Mouse (Mus musculus): ENCODE data around the gene Slc7a1. TPM values are rescaled to one million over a fixed set of nuclear protein-coding genes. Genes with fewer than 3 reads are reported as not detected.
A peak's percentile ranks its signal among the peaks of the same experiment; 100 is the strongest.

Gene Slc7a1
- polyA plus RNA-seq, 1 experiment from 2014 or later: 32.4 TPM

DNA sequence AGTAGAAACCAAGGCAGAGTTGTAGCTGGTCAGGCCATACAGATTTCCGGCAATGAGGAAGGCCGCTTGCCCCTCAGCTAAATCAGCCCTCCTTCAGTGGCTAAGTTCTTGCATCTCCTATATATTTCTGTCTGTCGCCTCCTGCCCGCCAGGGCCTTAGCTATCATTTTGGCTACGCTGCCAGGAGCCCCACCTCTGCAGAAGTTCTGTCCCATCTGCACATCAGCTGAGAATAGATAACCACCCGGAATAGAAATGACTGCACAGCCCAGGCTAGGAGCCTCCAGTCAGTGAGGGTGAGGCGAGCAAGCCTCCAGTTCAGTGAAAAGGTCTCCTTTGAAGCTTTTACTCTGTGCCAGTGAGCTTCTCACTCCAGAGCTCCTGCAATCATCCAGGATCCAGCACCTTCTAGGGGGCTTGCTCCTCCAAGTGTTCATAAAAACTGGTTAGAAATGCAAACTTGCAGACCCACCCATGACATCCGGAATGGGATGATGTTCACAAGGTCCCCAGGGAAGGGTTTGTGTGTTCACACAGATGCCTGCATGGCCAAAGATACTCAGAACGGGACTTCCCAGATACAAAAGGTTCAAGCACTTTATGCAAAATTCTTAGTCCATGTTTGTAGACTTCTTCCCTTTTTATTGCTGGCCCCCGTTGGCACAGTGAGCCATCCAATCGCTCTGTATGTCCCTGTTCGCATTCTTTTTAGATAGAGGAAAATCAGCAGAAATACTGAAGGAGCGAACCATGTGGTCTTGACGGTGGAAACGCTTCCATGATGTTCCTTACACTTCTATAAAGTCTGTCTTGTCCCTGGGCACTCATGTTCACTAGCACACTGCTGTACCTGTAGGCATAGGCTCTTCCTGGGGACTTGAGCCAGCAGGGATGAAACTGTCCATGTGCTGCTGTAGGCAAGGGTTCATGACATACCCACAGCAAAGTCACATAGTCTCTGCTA lies 10.4 kb downstream of the Slc7a1 start:
- no peak overlapping the region for H3K4me3 ChIP-seq
- no peak overlapping the region for H3K4me2 ChIP-seq (replicated peaks)
- H3K9me3 ChIP-seq: no peaks in the 10 kb centered on the region
- H3K36me3 ChIP-seq: no peaks in the 10 kb centered on the region
- 0 out of 2 replicates have a peak overlapping the region, but pooled peaks have one; percentile 13 for H3K27ac ChIP-seq (replicated peaks)
- H3K27me3 ChIP-seq: no peaks in the 10 kb centered on the region
- H3K4me1 ChIP-seq: peaks cover 10% of the 10 kb centered on the region
- 93% methylated on average over 15 of the region's 15 CpGs for WGBS
- H3K9ac ChIP-seq (replicated peaks): no peak overlapping the region
- ATAC-seq (replicated peaks): no peak

DNA sequence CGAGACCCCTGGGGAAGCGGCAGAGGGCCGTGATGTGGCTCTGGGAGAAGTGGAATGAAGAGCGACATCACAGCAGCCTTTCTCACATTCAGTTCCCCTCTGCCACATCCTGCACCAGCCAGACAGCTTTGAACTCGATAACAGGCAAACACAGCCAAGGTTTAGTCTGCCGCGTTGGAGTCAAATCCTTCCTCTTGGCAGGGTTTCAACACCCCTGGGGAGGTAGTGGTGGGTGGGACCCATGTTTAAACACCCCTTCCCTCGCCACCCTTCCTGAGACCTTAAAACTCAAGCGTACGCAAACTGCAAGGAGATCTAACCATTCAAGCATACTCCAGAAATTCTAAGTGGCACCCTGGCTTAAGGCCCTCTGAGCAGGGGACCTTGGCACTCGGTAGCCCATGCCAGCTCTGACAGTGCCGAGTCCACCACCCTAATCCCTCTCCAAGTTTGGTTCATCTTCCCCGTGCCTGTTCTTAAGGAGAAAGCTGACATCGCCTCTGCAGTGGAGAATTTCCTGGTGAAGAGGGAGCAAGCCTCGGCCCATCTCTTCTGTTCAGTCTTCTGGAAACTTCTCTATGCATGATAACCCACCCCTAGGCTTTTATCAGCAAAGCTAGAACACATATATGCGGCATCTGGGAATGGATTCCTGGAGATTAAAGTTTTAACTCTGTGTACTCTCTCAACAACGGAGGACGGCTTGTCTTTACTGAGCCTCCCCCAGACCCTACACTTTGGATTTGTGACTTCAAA lies 11.3 kb downstream of the Slc7a1 start:
- Histone ChIP-seq H3K27me3 (no peaks in the 10 kb centered on the region), H3K27ac (replicated peaks) (0 out of 2 replicates have a peak overlapping the region, but pooled peaks have one; percentile 13), H3K9ac (replicated peaks) (no peak overlapping the region), H3K4me1 (peaks cover 19% of the 10 kb centered on the region), H3K9me3 (no peaks in the 10 kb centered on the region), H3K36me3 (no peaks in the 10 kb centered on the region), H3K4me2 (replicated peaks) (no peak overlapping the region), H3K4me3 (no peak overlapping the region)
- 80% methylated on average over 18 of the region's 18 CpGs for WGBS
- ATAC-seq (replicated peaks): no peak

GRCm38 (mm10) chr5:148387820-148388219 lies 11.9 kb downstream of the Slc7a1 start:
- Histone ChIP-seq H3K4me3 (no peak overlapping the region), H3K4me1 (peaks cover 19% of the 10 kb centered on the region), H3K9me3 (no peaks in the 10 kb centered on the region), H3K4me2 (replicated peaks) (no peak overlapping the region), H3K9ac (replicated peaks) (no peak overlapping the region), H3K27ac (replicated peaks) (no peak overlapping the region), H3K27me3 (no peaks in the 10 kb centered on the region), H3K36me3 (no peaks in the 10 kb centered on the region)
- ATAC-seq (replicated peaks): no peak
- 96% methylated on average over 2 of the region's 2 CpGs for WGBS

GRCm38 (mm10) chr5:148386471-148386870 lies 13.2 kb downstream of the Slc7a1 start:
- Histone ChIP-seq H3K4me1 (peaks cover 19% of the 10 kb centered on the region), H3K27ac (replicated peaks) (0 out of 2 replicates have a peak overlapping the region, but pooled peaks have one; percentile 9), H3K4me3 (no peak overlapping the region), H3K9me3 (no peaks in the 10 kb centered on the region), H3K4me2 (replicated peaks) (no peak overlapping the region), H3K9ac (replicated peaks) (no peak overlapping the region), H3K36me3 (no peaks in the 10 kb centered on the region), H3K27me3 (no peaks in the 10 kb centered on the region)
- WGBS: 84% methylated on average over 9 of the region's 9 CpGs
- ATAC-seq (replicated peaks): no peak

DNA sequence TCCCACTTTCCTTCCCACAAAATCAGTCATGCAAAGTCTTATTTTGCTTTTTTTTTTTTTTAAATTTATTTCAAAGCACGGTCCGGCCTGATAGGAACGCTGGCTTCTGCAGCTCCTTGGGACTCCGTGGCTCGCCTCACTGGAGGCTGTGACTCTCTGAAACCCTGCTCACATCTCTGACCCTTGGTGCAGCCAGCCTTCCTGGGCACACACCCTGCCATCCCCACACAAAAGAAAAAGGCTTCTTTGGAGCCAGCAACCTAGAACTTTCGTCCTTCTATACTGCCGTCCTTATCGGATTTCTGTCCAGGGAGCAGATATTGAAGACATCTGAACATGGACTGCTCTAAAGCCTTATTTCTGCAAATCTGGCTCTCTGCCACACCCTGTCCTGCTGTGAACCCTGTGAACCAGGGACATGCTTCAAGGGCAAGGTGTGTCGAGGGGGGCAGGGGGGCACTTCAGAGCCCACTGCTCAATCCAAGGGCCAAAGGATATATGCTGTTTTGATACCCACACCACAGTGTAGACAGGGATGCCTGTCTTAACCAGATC lies 15.1 kb downstream of the Slc7a1 start:
- no peak overlapping the region for H3K4me3 ChIP-seq
- H3K27me3 ChIP-seq: no peaks in the 10 kb centered on the region
- no peaks in the 10 kb centered on the region for H3K36me3 ChIP-seq
- 0 out of 2 replicates have a peak, but pooled peaks have one; percentile 11 for ATAC-seq (replicated peaks)
- no peak overlapping the region for H3K9ac ChIP-seq (replicated peaks)
- H3K4me1 ChIP-seq: peaks cover 19% of the 10 kb centered on the region
- no peak overlapping the region; the same call in 1 of the 2 replicates for H3K27ac ChIP-seq (replicated peaks)
- no peaks in the 10 kb centered on the region for H3K9me3 ChIP-seq
- WGBS: 57% methylated on average over 9 of the region's 9 CpGs
- H3K4me2 ChIP-seq (replicated peaks): no peak overlapping the region

DNA sequence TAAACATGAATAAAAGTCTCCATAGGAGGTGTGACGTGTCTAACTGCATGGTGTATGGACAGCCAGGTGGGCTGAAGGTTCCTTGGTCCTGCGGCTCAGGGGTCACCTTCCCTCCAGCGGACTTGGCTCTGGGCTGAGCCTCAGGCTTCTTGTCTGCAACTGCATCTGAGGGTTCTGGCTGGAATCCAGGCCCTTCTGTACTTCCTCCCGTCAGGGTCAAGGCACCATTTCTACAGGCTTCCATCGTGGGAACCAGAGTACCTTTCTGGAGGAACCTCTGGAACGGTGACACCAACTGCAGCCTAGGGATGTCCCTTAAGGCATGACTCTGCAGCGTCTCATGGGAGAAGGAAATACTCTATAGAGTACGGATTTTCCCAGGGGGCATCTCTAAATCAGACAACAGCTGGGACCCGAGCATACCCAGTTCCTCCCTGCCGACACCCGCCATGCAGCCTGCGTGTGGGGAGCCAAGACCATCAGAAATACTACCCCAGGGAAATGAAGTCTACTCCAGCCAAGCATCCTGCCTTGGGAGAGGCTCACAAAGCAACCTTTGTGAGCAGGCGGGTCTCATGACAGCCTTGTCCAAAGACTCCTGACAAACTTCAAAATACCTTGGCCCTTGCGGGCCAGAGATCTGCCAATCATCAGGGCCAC lies 15.7 kb downstream of the Slc7a1 start:
- ATAC-seq (replicated peaks): peak; percentile 33
- H3K9me3 ChIP-seq: no peaks in the 10 kb centered on the region
- H3K4me3 ChIP-seq: no peak overlapping the region
- H3K4me1 ChIP-seq: peaks cover 19% of the 10 kb centered on the region
- no peaks in the 10 kb centered on the region for H3K36me3 ChIP-seq
- H3K4me2 ChIP-seq (replicated peaks): no peak overlapping the region
- WGBS: 48% methylated on average over 14 of the region's 14 CpGs
- no peak overlapping the region for H3K9ac ChIP-seq (replicated peaks)
- H3K27me3 ChIP-seq: no peaks in the 10 kb centered on the region
- 0 out of 2 replicates have a peak overlapping the region, but pooled peaks have one; percentile 6 for H3K27ac ChIP-seq (replicated peaks)

GRCm38 (mm10) chr5:148381083-148381482 lies 18.6 kb downstream of the Slc7a1 start:
- H3K4me1 ChIP-seq: peaks cover 19% of the 10 kb centered on the region
- no peaks in the 10 kb centered on the region for H3K36me3 ChIP-seq
- no peak overlapping the region for H3K9ac ChIP-seq (replicated peaks)
- H3K4me3 ChIP-seq: no peak overlapping the region
- 55% methylated on average over 8 of the region's 8 CpGs for WGBS
- H3K27ac ChIP-seq (replicated peaks): no peak overlapping the region
- no peak for ATAC-seq (replicated peaks)
- H3K9me3 ChIP-seq: no peaks in the 10 kb centered on the region
- no peak overlapping the region for H3K4me2 ChIP-seq (replicated peaks)
- H3K27me3 ChIP-seq: no peaks in the 10 kb centered on the region

GRCm38 (mm10) chr5:148380246-148380504 lies 19.5 kb downstream of the Slc7a1 start:
- H3K9me3 ChIP-seq: no peaks in the 10 kb centered on the region

DNA sequence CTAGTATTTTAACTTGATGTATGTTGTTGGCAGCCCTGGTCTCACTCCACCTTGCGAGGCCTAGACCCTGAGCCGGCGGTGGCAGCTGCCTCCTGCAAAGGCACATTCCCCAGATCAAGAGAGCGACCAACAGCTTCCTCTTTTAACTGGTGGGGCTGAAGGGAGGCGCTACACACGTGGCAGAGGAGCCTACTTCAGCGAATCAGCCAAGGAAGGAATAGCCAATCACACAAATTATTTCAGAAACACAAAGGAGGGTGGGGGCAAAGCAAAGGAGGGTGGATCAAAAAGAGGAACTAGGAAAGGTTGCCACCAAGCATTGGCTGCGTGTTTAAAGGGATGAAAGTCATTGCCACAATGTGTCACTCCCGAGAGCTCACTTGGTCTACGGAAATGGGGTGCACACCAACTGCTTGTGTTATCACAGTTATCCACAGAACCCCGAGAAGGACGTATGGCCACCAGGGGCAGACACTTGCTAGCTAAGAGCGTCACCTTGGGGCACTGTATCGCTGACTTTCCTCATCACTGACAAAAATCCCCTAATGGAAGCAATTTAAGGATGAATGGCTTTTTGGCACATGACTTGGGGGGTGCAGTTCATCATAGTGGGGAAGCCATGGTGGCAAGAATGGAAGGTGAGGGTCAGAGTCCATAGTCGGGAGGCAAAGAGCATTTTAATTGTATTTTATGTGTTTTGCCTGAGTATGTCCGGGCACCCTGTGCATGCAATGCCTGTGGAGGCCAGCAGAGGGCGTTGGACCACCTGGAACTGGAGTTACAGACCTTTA lies 20.1 kb downstream of the Slc7a1 start:
- 89% methylated on average over 17 of the region's 17 CpGs for WGBS

More at GRCm38 (mm10) chr5:148380246-148380504, 19.5 kb downstream of the Slc7a1 start:
- no peak overlapping the region for H3K27ac ChIP-seq (replicated peaks)
- 97% methylated on average over 6 of the region's 6 CpGs for WGBS
- peaks cover 18% of the 10 kb centered on the region for H3K4me1 ChIP-seq
- H3K4me3 ChIP-seq: no peak overlapping the region
- no peaks in the 10 kb centered on the region for H3K27me3 ChIP-seq
- no peak for ATAC-seq (replicated peaks)
- no peaks in the 10 kb centered on the region for H3K36me3 ChIP-seq
- H3K9ac ChIP-seq (replicated peaks): no peak overlapping the region
- no peak overlapping the region for H3K4me2 ChIP-seq (replicated peaks)

DNA sequence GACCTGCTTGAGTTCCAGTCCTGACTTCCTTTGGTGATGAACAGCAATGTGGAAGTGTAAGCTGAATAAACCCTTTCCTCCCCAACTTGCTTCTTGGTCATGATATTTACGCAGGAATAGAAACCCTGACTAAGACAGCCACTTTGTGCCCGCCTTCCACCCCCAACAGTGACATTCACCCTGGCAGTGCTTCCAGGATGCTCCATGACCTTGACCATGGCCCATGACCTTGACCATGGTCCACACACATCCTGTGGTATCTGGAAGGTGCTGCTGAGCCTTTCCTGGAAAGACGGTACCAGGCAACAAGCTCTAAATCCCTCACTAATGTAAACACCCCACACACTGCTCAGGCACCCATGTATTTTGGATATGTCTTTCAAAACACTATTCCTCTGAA lies 21.0 kb downstream of the Slc7a1 start:
- H3K9me3 ChIP-seq: no peaks in the 10 kb centered on the region

More for the DNA sequence above, 20.1 kb downstream of the Slc7a1 start:
- Histone ChIP-seq H3K4me3 (no peak overlapping the region), H3K9ac (replicated peaks) (no peak overlapping the region), H3K4me1 (peaks cover 13% of the 10 kb centered on the region), H3K36me3 (no peaks in the 10 kb centered on the region), H3K4me2 (replicated peaks) (no peak overlapping the region), H3K27me3 (no peaks in the 10 kb centered on the region), H3K9me3 (no peaks in the 10 kb centered on the region), H3K27ac (replicated peaks) (no peak overlapping the region)
- ATAC-seq (replicated peaks): no peak

GRCm38 (mm10) chr5:148378232-148378508 lies 21.5 kb downstream of the Slc7a1 start:
- no peaks in the 10 kb centered on the region for H3K27me3 ChIP-seq
- H3K36me3 ChIP-seq: no peaks in the 10 kb centered on the region
- no peak overlapping the region for H3K4me3 ChIP-seq
- H3K27ac ChIP-seq (replicated peaks): no peak overlapping the region
- ATAC-seq (replicated peaks): no peak
- H3K9ac ChIP-seq (replicated peaks): no peak overlapping the region
- no peaks in the 10 kb centered on the region for H3K4me1 ChIP-seq
- H3K9me3 ChIP-seq: no peaks in the 10 kb centered on the region
- 90% methylated on average over 4 of the region's 4 CpGs for WGBS
- no peak overlapping the region for H3K4me2 ChIP-seq (replicated peaks)

More for the DNA sequence above, 21.0 kb downstream of the Slc7a1 start:
- Histone ChIP-seq H3K36me3 (no peaks in the 10 kb centered on the region), H3K27ac (replicated peaks) (no peak overlapping the region), H3K27me3 (no peaks in the 10 kb centered on the region), H3K4me3 (no peak overlapping the region), H3K9ac (replicated peaks) (no peak overlapping the region), H3K4me2 (replicated peaks) (no peak overlapping the region), H3K4me1 (peaks cover 3% of the 10 kb centered on the region)
- WGBS: 95% methylated on average over 3 of the region's 3 CpGs
- no peak for ATAC-seq (replicated peaks)
